Mouse (Mus musculus): Measurements from ENCODE around the gene Gnpnat1. TPM values are rescaled to one million over a fixed set of nuclear protein-coding genes. Genes with fewer than 3 reads are reported as not detected.

Gnpnat1 gene
- polyA plus RNA-seq, 1 experiment from 2014 or later: 22.6 TPM

- peak overlapping the region; percentile 55 for H3K9ac ChIP-seq (ENCODE audit: low read length)
- no peak; the same call in 1 of the 2 replicates for ATAC-seq (replicated peaks; ENCODE audit: extremely low read depth, insufficient read depth, low FRiP score)
- WGBS: 11% methylated on average over 8 of the region's 8 CpGs
Observed at GRCm38 (mm10) chr14:45329018-45329588, 75.6 kb downstream of the Gnpnat1 start.

GRCm38 (mm10) chr14:45328072-45328713 is 76.5 kb downstream of the Gnpnat1 start:
- ATAC-seq (replicated peaks; ENCODE audit: extremely low read depth, insufficient read depth, low FRiP score): no peak
- Histone ChIP-seq H3K27me3 (ENCODE audit: control insufficient read depth, insufficient read depth, low read length) (no peaks in the 10 kb centered on the region), H3K4me2 (ENCODE audit: low read depth, low read length) (no peak overlapping the region), H3K27ac (ENCODE audit: low read length) (no peak overlapping the region), H3K36me3 (ENCODE audit: control insufficient read depth, insufficient read depth) (peaks cover 14% of the 10 kb centered on the region), H3K4me3 (ENCODE audit: low read length) (no peak overlapping the region), H3K9me3 (replicated peaks; ENCODE audit: control insufficient read depth, low read length) (no peaks in the 10 kb centered on the region), H3K9ac (ENCODE audit: low read length) (no peak overlapping the region), H3K4me1 (ENCODE audit: control insufficient read depth, insufficient read depth, low read length) (peaks cover 6% of the 10 kb centered on the region)
- 89% methylated on average over 4 of the region's 4 CpGs for WGBS

More at GRCm38 (mm10) chr14:45329018-45329588, 75.6 kb downstream of the Gnpnat1 start:
- Histone ChIP-seq H3K9me3 (replicated peaks; ENCODE audit: control insufficient read depth, low read length) (no peaks in the 10 kb centered on the region), H3K36me3 (ENCODE audit: control insufficient read depth, insufficient read depth) (peaks cover 17% of the 10 kb centered on the region), H3K4me2 (ENCODE audit: low read depth, low read length) (peak overlapping the region; percentile 63), H3K4me3 (ENCODE audit: low read length) (peak overlapping the region; percentile 98), H3K27ac (ENCODE audit: low read length) (no peak overlapping the region), H3K4me1 (ENCODE audit: control insufficient read depth, insufficient read depth, low read length) (peaks cover 6% of the 10 kb centered on the region), H3K27me3 (ENCODE audit: control insufficient read depth, insufficient read depth, low read length) (no peaks in the 10 kb centered on the region)

Small RNAs within 50 kb of the gene (microRNA-seq; reads per million reads assigned to microRNA genes)
- not detected for gene Gm25353

Other genes with a start within 250 kb of the Gnpnat1 start
- 3.0 and 3.3 TPM in 2 replicates for gene Gpr137c, start 185.2 kb downstream of the Gnpnat1 start, polyA plus RNA-seq (2015; fragmentation: Nextera tagmentation; extraction: Ambion mirVana)
- gene Txndc16, start 184.6 kb downstream of the Gnpnat1 start, polyA plus RNA-seq (2015; fragmentation: Nextera tagmentation; extraction: Ambion mirVana): 13.1 and 13.5 TPM in 2 replicates
- gene Ero1l, start 86.1 kb downstream of the Gnpnat1 start, polyA plus RNA-seq (2015; fragmentation: Nextera tagmentation; extraction: Ambion mirVana): 28.1 and 32.2 TPM in 2 replicates
- gene Psmc6, start 75.1 kb downstream of the Gnpnat1 start, polyA plus RNA-seq (2015; fragmentation: Nextera tagmentation; extraction: Ambion mirVana): 110 and 134 TPM in 2 replicates
- gene Styx, start 53.8 kb downstream of the Gnpnat1 start, polyA plus RNA-seq (2015; fragmentation: Nextera tagmentation; extraction: Ambion mirVana): 49.2 and 61.5 TPM in 2 replicates
- 228 and 229 TPM in 2 replicates for gene Fermt2, start 125.2 kb upstream of the Gnpnat1 start, polyA plus RNA-seq (2015; fragmentation: Nextera tagmentation; extraction: Ambion mirVana)

Measured in heart, embryonic 16.5 days (tissue).